Mouse (Mus musculus) C2C12 (cell line): Measurements from ENCODE around the gene Tbc1d1.

Experiments
- CEBPB ChIP-seq: IDR thresholded peaks from one replicate; pipeline ENCODE4 v1.6.1; 2011; ENCODE audit warnings: low read depth, mild to moderate bottlenecking, control low read depth, moderate library complexity
- CTCF ChIP-seq: IDR thresholded peaks from one replicate; pipeline ENCODE4 v1.5.1; 2011; ENCODE audit not compliant: control insufficient read depth, insufficient read depth, insufficient read length
- FOSL1 ChIP-seq: IDR thresholded peaks from one replicate; pipeline ENCODE4 v1.8.0; 2011; ENCODE audit warnings: mild to moderate bottlenecking, low read length; ENCODE audit not compliant: poor library complexity, insufficient read depth, severe bottlenecking
- MAX ChIP-seq: IDR thresholded peaks from one replicate; pipeline ENCODE4 v1.6.1; 2011; ENCODE audit warnings: mild to moderate bottlenecking, control low read depth
- MYOD1 ChIP-seq: IDR thresholded peaks from one replicate; pipeline ENCODE4 v1.6.1; 2011; ENCODE audit warnings: low read depth; ENCODE audit not compliant: control insufficient read depth, insufficient read length
- MYOG ChIP-seq: IDR thresholded peaks from one replicate; pipeline ENCODE4 v1.6.1; 2011; ENCODE audit not compliant: control insufficient read depth, insufficient read length; ENCODE audit errors: extremely low read depth
- USF1 ChIP-seq: IDR thresholded peaks from one replicate; pipeline ENCODE4 v1.6.1; 2011; ENCODE audit warnings: low read depth, mild to moderate bottlenecking, control low read depth, moderate library complexity

- TF ChIP-seq CTCF (peak; percentile 62), MAX (no peak), FOSL1 (no peak), MYOG (no peak), MYOD1 (no peak), USF1 (no peak), CEBPB (no peak)
Observed at GRCm38 (mm10) chr5:64202306-64202705, 46.2 kb downstream of the Tbc1d1 start.
